Mouse (Mus musculus): ENCODE data around the gene Gtpbp3. TPM values are rescaled to one million over a fixed set of nuclear protein-coding genes. Genes with fewer than 3 reads are reported as not detected.
A peak's percentile ranks its signal among the peaks of the same experiment; 100 is the strongest.

Gtpbp3 gene
- polyA plus RNA-seq, 1 experiment, result 12.5 TPM

DNA sequence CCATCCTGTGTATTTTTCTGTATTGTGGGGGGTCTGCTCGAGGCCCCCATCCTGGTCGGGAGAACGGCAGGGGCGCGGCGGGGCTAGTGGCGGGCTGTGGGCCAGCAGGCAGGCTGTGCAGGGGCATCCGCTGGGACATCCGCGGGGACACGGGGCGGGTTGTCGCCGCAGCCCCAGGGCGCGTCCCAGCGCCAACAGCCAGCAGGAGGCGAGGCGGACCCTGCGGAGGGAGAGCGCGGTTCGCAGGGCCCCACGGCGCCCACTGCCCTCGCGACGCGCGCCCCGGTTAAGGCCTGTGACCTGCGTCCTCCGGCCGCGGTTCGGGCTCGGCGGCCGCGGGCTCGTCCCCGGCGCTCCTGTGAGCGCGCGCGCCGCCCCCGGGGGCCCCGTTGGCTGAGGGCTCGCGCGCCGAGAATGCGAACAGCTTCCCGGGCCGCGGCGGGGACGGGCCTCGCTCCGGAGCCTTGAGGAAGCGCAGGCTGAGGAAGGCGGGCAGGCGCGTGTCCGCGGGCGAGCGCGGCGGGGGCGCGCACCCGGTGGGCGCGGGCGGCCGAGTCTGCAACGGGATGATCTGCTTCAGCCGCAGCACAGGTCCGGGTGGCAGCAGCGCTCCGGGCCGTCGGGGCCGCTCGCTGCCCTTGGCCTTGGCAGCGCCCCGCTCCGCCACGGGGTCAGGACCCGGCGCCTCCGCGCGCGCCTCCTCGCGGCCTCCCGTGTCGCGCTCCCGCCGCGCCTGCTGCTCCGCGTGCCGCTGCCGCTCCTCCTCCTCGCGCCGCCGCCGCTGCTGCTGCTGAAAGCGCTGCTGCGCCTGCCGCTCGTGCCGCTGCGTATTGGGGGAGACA lies 11.6 kb upstream of the Gtpbp3 start:
- no peak for TF ChIP-seq CTCF (IDR thresholded peaks at IDR 0.05; ENCODE audit: borderline replicate concordance, insufficient read depth, low read length)
- TF ChIP-seq POLR2A (IDR thresholded peaks at IDR 0.05; ENCODE audit: low read depth, low read length), result peak; percentile 39; the same call in 1 of the 2 replicates
- peak overlapping the region; percentile 62 for H3K27ac ChIP-seq (ENCODE audit: insufficient read depth, low read length)
- H3K4me1 ChIP-seq (ENCODE audit: control insufficient read depth, insufficient read depth, low read length), result 0 out of 2 replicates have a peak, but pooled peaks cover 3% of the 10 kb centered on the region
- H3K4me3 ChIP-seq (ENCODE audit: insufficient read depth, low read length), result peak overlapping the region; percentile 40; the same call in 1 of the 2 replicates

DNA sequence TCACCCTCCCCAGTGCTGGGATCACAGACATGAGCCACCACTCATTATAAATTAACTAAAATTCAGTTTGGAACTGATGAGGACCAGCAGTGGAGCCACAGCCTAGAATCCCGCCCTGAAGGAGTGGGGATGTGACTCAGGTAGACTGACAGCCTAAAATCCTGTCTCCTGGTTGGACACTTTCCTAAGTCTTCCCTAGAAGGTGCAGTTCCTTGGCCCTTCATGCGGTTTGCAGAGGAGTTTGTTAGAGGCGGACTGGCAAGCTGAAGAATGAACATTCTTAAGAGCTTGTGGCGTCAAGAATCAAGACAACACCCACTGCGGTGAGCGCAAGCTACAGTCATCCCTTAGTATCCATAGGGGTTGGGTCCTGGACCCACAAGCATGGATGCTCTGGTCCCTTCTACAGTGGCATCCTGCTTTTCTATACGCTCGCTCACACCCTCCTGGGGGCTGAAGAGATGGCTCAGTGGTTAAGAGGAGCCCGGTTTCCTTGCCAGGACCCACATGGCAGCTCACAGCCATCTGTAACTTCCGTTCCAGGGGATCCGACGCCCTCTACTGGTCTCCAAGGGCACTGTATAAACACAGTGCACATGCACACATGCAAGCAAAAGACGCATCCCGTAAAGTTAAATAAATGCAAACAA lies 10.6 kb upstream of the Gtpbp3 start:
- H3K27ac ChIP-seq (ENCODE audit: insufficient read depth, low read length), result no peak overlapping the region
- TF ChIP-seq CTCF (IDR thresholded peaks at IDR 0.05; ENCODE audit: borderline replicate concordance, insufficient read depth, low read length) (peak; percentile 25; the same call in 1 of the 2 replicates), POLR2A (IDR thresholded peaks at IDR 0.05; ENCODE audit: low read depth, low read length) (no peak)
- 0 out of 2 replicates have a peak, but pooled peaks cover 3% of the 10 kb centered on the region for H3K4me1 ChIP-seq (ENCODE audit: control insufficient read depth, insufficient read depth, low read length)
- no peak overlapping the region for H3K4me3 ChIP-seq (ENCODE audit: insufficient read depth, low read length)

DNA sequence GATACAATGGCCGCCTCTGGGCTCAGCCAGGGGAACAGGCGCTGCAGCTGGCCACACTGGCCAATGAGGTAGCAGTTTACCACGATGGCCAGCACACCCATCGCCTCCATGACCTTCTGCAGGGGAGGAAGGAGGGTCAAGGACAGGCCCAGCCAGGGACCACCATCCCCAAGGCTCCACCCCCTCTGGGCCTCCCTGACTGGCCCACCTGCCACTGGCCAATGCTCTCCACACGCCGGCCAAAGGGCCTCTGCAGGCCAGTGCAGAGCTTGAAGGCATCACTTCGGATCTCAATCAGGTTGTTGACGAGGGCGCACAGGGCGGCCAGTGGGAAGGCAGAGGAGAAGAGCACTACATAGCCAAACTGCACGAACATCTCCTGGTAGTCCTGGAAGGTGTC lies 9.0 kb upstream of the Gtpbp3 start:
- Histone ChIP-seq H3K4me3 (ENCODE audit: insufficient read depth, low read length) (no peak overlapping the region), H3K4me1 (ENCODE audit: control insufficient read depth, insufficient read depth, low read length) (0 out of 2 replicates have a peak, but pooled peaks cover 3% of the 10 kb centered on the region), H3K27ac (ENCODE audit: insufficient read depth, low read length) (no peak overlapping the region)
- TF ChIP-seq CTCF (IDR thresholded peaks at IDR 0.05; ENCODE audit: borderline replicate concordance, insufficient read depth, low read length) (no peak), POLR2A (IDR thresholded peaks at IDR 0.05; ENCODE audit: low read depth, low read length) (no peak)

- Histone ChIP-seq H3K27ac (ENCODE audit: insufficient read depth, low read length) (no peak overlapping the region), H3K4me3 (ENCODE audit: insufficient read depth, low read length) (no peak overlapping the region), H3K4me1 (ENCODE audit: control insufficient read depth, insufficient read depth, low read length) (no peaks in the 10 kb centered on the region)
- TF ChIP-seq CTCF (IDR thresholded peaks at IDR 0.05; ENCODE audit: borderline replicate concordance, insufficient read depth, low read length) (no peak), POLR2A (IDR thresholded peaks at IDR 0.05; ENCODE audit: low read depth, low read length) (no peak)
Measured at GRCm38 (mm10) chr8:71483932-71484331, 4.0 kb upstream of the Gtpbp3 start.

DNA sequence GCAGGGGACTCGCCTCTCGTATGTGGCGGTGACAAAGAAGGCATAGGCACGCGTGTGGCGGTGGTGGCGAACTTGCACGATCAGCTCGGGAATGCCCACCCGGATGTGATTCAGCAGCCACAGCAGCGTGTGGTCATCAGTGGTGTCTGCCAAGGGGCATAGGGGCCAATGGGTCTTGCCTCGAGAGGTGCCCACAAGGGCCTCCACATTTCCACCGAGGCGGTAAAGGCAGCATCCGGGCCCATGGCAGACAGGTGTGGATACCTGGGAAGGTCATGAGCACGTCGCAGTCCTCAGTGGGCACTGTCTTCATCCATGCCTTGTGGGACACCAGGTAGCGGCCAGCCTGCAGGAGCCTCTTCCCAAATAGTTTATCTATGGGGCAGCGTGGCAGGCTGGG lies 3.2 kb upstream of the Gtpbp3 start:
- peaks cover 3% of the 10 kb centered on the region for H3K4me1 ChIP-seq (ENCODE audit: control insufficient read depth, insufficient read depth, low read length)
- no peak overlapping the region for H3K27ac ChIP-seq (ENCODE audit: insufficient read depth, low read length)
- no peak for TF ChIP-seq POLR2A (IDR thresholded peaks at IDR 0.05; ENCODE audit: low read depth, low read length)
- no peak for TF ChIP-seq CTCF (IDR thresholded peaks at IDR 0.05; ENCODE audit: borderline replicate concordance, insufficient read depth, low read length)
- H3K4me3 ChIP-seq (ENCODE audit: insufficient read depth, low read length), result no peak overlapping the region; the same call in 1 of the 2 replicates

GRCm38 (mm10) chr8:71485142-71486135 lies 2.5 kb upstream of the Gtpbp3 start, which contains the start of gene Ano8:
TSS of gene Ano8 (minus strand) at chr8:71485963.
- Histone ChIP-seq H3K4me3 (ENCODE audit: insufficient read depth, low read length) (peak within 1 kb of the TSS; percentile 72), H3K27ac (ENCODE audit: insufficient read depth, low read length) (peak within 1 kb of the TSS; percentile 11; the same call in 1 of the 2 replicates), H3K4me1 (ENCODE audit: control insufficient read depth, insufficient read depth, low read length) (peaks cover 5% of the 10 kb centered on the region)
- TF ChIP-seq CTCF (IDR thresholded peaks at IDR 0.05; ENCODE audit: borderline replicate concordance, insufficient read depth, low read length), result no peak
- TF ChIP-seq POLR2A (IDR thresholded peaks at IDR 0.05; ENCODE audit: low read depth, low read length), result peak; percentile 61

GRCm38 (mm10) chr8:71486136-71486529 lies 1.8 kb upstream of the Gtpbp3 start:
- peaks cover 5% of the 10 kb centered on the region for H3K4me1 ChIP-seq (ENCODE audit: control insufficient read depth, insufficient read depth, low read length)

GRCm38 (mm10) chr8:71488454-71488853 lies 551 bp downstream of the Gtpbp3 start:
- peak; percentile 73 for TF ChIP-seq POLR2A (IDR thresholded peaks at IDR 0.05; ENCODE audit: low read depth, low read length)
- TF ChIP-seq CTCF (IDR thresholded peaks at IDR 0.05; ENCODE audit: borderline replicate concordance, insufficient read depth, low read length), result no peak
- H3K27ac ChIP-seq (ENCODE audit: insufficient read depth, low read length), result peak overlapping the region; percentile 96
- peak overlapping the region; percentile 74 for H3K4me3 ChIP-seq (ENCODE audit: insufficient read depth, low read length)
- peaks cover 5% of the 10 kb centered on the region for H3K4me1 ChIP-seq (ENCODE audit: control insufficient read depth, insufficient read depth, low read length)

More at GRCm38 (mm10) chr8:71486136-71486529, 1.8 kb upstream of the Gtpbp3 start:
- 0 out of 2 replicates have a peak overlapping the region, but pooled peaks have one; percentile 4 for H3K4me3 ChIP-seq (ENCODE audit: insufficient read depth, low read length)
- no peak overlapping the region for H3K27ac ChIP-seq (ENCODE audit: insufficient read depth, low read length)
- TF ChIP-seq CTCF (IDR thresholded peaks at IDR 0.05; ENCODE audit: borderline replicate concordance, insufficient read depth, low read length) (no peak), POLR2A (IDR thresholded peaks at IDR 0.05; ENCODE audit: low read depth, low read length) (no peak)

DNA sequence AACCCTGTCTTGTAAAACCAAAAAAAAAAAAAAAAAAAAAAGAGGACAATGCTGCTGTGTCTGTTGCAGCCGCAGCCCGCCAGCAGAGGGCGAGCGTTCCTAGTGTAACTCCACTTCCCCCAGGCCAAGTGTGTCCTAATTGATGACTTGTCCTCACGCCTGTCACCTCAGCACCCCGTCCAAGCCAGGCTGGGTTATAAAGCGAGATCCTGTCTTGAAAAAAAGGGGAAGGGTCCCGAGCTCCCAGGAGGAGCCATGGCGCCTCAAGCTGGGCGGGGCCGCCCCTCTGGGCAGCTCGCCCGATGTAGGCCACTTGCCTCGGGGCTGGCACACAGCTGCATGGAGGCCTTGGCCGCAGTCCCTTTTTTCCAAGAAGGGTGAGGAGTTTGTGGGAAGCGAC lies 7.1 kb downstream of the Gtpbp3 start:
- no peak overlapping the region; the same call in 1 of the 2 replicates for H3K27ac ChIP-seq (ENCODE audit: insufficient read depth, low read length)

More for the DNA sequence above, 7.1 kb downstream of the Gtpbp3 start:
- Histone ChIP-seq H3K4me1 (ENCODE audit: control insufficient read depth, insufficient read depth, low read length) (peaks cover 12% of the 10 kb centered on the region), H3K4me3 (ENCODE audit: insufficient read depth, low read length) (no peak overlapping the region)
- TF ChIP-seq POLR2A (IDR thresholded peaks at IDR 0.05; ENCODE audit: low read depth, low read length) (no peak), CTCF (IDR thresholded peaks at IDR 0.05; ENCODE audit: borderline replicate concordance, insufficient read depth, low read length) (peak; percentile 72; the same call in 1 of the 2 replicates)
